Mouse (Mus musculus) ZHBTc4 (cell line): ENCODE data around the gene Defb26.

Source experiments
- DNase-seq: peaks from one replicate; pipeline ENCODE4 v3.0.0-alpha.2; 2011; ENCODE audit warnings: low read depth, low spot score

Defb26 gene

GRCm38 (mm10) chr2:152511592-152511991 lies at the start of gene Defb26:
Gene Defb26 (minus strand): TSS chr2:152511692.
- no peak for DNase-seq

- no peak for DNase-seq
These were observed 45.2 kb upstream of the Defb26 start for GRCm38 (mm10) chr2:152556655-152557054.

- DNase-seq: peak; percentile 72
These were observed 42.4 kb upstream of the Defb26 start for GRCm38 (mm10) chr2:152553774-152554423.

- DNase-seq: no peak
These were observed 36.6 kb upstream of the Defb26 start for GRCm38 (mm10) chr2:152548124-152548523.

GRCm38 (mm10) chr2:152544691-152545090 lies 33.2 kb upstream of the Defb26 start:
- peak; percentile 70 for DNase-seq

DNA sequence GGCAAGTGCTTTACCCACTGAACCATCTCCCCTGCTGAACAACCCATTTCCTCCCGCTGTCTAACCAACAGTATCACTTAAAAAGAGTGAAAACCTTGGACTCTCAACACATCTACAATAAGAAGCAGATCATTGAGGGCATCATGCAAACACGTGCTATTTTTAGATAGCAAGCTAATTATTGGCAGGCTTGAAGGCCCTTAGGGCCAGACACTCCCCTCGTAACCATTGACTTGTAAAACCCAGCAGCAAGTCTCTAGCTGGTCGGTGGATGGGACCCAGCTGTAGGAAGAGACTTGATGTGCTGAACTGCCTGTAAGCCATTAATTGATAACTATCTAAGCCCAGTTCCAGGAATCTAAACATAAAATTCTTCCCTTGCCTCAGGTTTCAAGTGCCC lies 32.0 kb upstream of the Defb26 start:
- peak; percentile 33 for DNase-seq

GRCm38 (mm10) chr2:152542897-152543296 lies 31.4 kb upstream of the Defb26 start:
- peak; percentile 42 for DNase-seq

- DNase-seq: no peak
These were observed 30.5 kb upstream of the Defb26 start for GRCm38 (mm10) chr2:152541979-152542378.

DNA sequence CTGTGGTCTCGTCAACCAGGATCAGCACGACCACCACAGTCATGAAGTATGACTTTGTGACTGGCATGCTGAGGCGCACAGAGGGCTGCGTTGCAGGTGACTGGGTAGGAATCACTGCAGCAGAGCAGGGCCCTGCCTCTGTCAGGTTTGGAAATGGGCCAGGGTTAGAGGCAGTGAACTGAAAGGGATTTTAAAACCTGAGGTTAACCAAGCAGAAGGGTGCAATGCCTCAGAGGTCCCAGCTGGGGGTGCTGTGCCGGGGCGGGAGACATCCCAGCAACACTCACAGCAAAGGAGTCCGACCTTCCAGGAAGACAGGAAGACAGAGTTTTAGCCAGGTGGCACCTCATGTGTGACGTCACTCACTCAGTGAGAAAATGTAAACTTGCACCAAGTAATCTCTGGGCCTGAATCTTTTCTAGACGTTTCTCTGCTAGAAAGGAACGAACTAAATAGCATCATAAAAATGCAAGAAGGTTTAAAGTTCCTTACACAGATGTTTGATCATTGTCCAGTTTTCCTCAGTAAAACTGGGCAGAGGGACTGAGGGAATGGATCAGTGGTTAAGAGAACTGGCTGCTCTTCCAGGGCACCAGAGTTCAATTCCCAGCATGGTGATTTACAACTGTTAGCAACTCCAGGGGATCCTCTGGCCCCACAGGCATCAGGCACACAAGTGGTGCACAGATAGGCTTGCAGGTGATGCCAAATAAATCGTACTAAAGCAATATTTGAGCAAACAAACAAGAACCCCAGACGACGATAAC lies 28.6 kb upstream of the Defb26 start, which contains the start of gene Defb29:
TSS of gene Defb29 (minus strand) at position 155 of the 767 bp plus-strand sequence.
- DNase-seq: peak; percentile 72

- DNase-seq: no peak
These were observed 6.5 kb upstream of the Defb26 start, which contains the start of gene Defb28 for GRCm38 (mm10) chr2:152517981-152518380. Gene Defb28 (plus strand): TSS chr2:152518255.

DNA sequence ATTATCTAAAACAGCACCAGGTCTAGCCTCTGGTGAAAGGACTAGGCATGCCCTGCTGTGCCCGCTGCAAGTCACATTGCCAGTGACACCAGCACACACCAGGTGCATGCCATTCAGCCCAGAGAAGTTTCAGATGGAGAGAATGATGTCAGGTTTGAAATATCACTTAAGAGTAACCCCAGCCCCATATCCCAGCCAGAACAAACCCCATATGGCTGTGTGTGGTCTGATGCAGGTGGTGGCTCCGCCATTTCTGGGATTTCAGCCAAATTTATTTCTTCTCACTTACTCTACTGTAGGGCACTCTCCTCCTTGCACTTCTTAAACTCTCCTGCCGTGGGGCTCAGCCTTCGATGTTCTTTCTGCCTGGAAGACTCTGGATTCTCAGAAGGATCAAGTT lies 4.6 kb upstream of the Defb26 start:
- no peak for DNase-seq

DNA sequence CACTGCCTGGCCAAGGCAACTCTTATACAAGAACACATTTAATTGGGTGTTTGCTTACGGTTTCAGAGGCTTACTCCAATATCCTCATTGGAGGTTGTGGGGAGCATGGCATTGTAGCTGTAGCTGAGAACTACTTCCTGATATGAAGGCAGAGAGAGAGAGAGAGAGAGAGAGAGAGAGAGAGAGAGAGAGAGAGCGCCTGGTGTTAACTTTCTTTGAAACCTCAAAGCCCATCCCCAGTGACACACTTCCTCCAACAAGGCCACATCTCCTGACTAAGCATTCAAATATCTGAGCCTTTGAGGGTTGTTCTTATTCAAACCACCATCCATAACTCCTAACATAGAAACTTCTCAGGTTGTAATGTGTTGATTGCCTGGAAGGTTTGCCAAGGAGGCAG lies 7.5 kb downstream of the Defb26 start:
- DNase-seq: no peak

GRCm38 (mm10) chr2:152500863-152501229 lies 10.6 kb downstream of the Defb26 start:
- peak; percentile 56 for DNase-seq

DNA sequence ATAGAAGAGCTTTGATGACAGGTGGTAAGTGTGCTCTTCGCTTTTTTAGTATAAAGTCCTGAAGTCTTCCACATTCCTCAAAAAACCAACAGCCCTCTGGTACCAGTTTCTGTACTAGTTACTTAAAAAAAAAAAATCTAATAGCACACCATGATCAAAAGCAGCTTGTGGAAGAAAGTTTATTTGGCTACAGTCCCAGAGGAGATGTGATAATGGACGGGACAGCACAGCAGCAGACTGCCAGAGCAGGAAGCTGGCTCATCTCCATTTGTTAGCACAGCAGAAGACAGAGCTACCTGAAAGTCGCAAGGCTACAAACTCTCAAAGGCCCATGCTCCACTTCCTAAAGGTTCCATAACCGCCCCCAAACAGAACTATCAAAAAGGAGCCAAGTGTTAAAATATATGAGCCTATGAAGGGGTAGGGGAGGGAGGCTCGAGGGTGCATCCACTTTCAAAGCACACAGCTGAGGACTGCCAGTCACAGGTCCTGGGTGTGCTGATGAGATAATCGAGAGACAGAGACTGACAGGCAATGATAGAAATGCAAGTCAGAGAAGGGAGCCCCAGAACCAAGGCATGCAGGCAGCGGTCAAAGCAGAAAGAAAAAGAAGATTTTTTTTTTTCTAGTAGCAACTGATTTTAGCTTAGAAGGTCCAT lies 11.2 kb downstream of the Defb26 start:
- DNase-seq: no peak

GRCm38 (mm10) chr2:152498020-152498419 lies 13.5 kb downstream of the Defb26 start:
- DNase-seq: no peak

- peak; percentile 29 for DNase-seq
These were observed 18.3 kb downstream of the Defb26 start for GRCm38 (mm10) chr2:152493151-152493550.

DNA sequence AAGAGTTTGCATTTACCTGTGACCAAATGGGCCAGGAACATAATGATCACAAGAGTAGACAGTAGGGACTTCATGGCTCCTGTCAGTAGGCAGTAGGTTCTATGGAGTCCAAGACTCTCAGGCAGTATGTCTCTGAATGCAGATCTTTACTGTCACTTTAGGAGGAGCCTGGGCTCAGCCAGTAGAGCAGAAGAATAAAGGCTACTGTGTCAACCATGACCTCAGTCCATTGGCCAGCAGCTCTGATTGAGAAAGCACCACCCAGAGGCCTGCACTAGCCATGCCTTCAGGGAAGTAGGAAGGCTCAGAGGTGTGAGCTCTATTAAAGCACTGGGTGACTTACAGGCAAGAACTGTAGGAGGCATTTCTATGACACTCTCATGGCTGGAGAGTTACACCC lies 21.5 kb downstream of the Defb26 start, which contains the start of gene Defb22:
TSS of gene Defb22 (minus strand) at position 101 of the 400 bp plus-strand sequence.
- no peak for DNase-seq

DNA sequence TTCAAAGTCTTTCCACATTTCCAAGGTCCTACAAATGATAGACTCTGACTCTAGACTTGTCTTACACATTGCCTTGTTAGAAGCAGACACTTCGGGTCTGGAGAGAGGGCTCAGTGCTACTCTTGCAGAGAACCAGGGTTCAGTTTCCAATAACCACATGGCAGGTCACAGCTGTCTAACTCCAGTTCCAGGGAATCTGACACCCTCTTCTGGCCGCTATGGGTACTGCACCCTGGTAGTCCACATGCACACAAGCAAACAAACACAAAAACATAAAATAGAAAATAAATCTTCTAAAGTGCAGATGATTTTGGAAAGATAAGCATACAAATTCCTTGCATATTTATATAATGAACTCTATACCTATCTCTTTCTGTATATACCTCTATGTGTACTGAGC lies 24.5 kb downstream of the Defb26 start:
- DNase-seq: peak; percentile 73

GRCm38 (mm10) chr2:152481726-152482125 lies 29.8 kb downstream of the Defb26 start:
- DNase-seq: no peak

GRCm38 (mm10) chr2:152480881-152481280 lies 30.6 kb downstream of the Defb26 start:
- DNase-seq: no peak

- DNase-seq: no peak
These were observed 34.7 kb downstream of the Defb26 start, which contains the start of gene Defb20 for GRCm38 (mm10) chr2:152476763-152477162. Gene Defb20 (plus strand): TSS chr2:152477063.

GRCm38 (mm10) chr2:152472434-152472833 lies 39.1 kb downstream of the Defb26 start:
- no peak for DNase-seq
